Mouse (Mus musculus) lung, adult 2 months (tissue): ENCODE measurements around the gene Raver2. TPM values are rescaled to one million over a fixed set of nuclear protein-coding genes. Genes with fewer than 3 reads are reported as not detected.

ENCODE experiments used
- DNase-seq: peaks from one replicate; pipeline ENCODE4 v3.0.0; 2022
- H3K4me1 ChIP-seq: fragments of 200-500 bp; 2 replicates; pipeline ENCODE4 v1.6.1; 2011; ENCODE audit warnings: low read length; ENCODE audit not compliant: control insufficient read depth, insufficient read depth
- H3K4me3 ChIP-seq: fragments of 200-500 bp; replicated peaks from 2 replicates; pipeline ENCODE3; 2011; ENCODE audit warnings: low read depth, mild to moderate bottlenecking, control low read depth, low read length; ENCODE audit errors: extremely low read depth
- CTCF ChIP-seq: fragments of 200-500 bp; IDR thresholded peaks from 2 replicates; pipeline ENCODE4 v1.5.1; 2011; ENCODE audit warnings: mild to moderate bottlenecking, low read length, control low read depth; ENCODE audit not compliant: insufficient read depth
- POLR2A ChIP-seq: fragments of 200-500 bp; IDR thresholded peaks from 2 replicates; pipeline ENCODE4 v1.6.1; 2011; ENCODE audit warnings: low read depth, mild to moderate bottlenecking, control low read depth, low read length, borderline replicate concordance; ENCODE audit errors: extremely low read depth
- whole genome bisulfite sequencing: fragments of 180-500 bp; shearing (Covaris S2); methylation state at CpG from one replicate; pipeline ENCODE4 v1.1.7; 2018; 5-methylcytosine and 5-hydroxymethylcytosine counted together
- polyA plus RNA-seq: library from polyadenylated mRNA; depleted of rRNA; stranded (reverse); fragments of >200 nt; gene quantifications from 2 replicates; pipeline ENCODE4 v1.2.3, GENCODE M21; 2012

Gene Raver2
- polyA plus RNA-seq, 1 experiment: 19.8 TPM

DNA sequence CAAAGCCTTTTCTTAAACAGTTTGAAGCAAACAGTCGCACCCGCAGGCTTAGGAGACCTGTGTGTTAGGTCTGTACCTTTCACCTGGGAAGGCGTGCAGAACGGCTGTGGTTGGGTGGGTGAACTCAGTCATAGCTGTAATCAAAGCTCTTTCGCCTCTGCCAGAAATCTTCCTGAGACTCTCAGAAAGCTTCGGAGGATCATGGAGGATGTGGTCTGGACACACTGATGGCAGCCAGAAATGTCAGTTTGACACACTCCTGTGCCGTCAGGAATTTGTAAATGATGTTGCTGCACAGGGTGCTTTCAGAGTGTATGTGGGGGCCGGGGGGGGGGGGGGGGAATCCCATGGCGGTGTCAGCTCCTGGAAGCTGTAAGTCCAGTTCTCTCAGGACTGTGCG is 24.5 kb downstream of the Raver2 start:
- WGBS: 59% methylated on average over 10 of the region's 10 CpGs
- DNase-seq: no peak
- TF ChIP-seq CTCF (no peak), POLR2A (no peak)

GRCm38 (mm10) chr4:101107122-101107521 is 38.3 kb downstream of the Raver2 start:
- no peaks in the 10 kb centered on the region for H3K4me1 ChIP-seq
- no peak for DNase-seq
- no peak overlapping the region for H3K4me3 ChIP-seq
- TF ChIP-seq POLR2A (no peak), CTCF (no peak)
- 81% methylated on average over 12 of the region's 12 CpGs for WGBS

More for the DNA sequence above, 24.5 kb downstream of the Raver2 start:
- Histone ChIP-seq H3K4me1 (no peaks in the 10 kb centered on the region), H3K4me3 (no peak overlapping the region)

GRCm38 (mm10) chr4:101121002-101121401 is 52.2 kb downstream of the Raver2 start:
- DNase-seq: no peak
- no peak overlapping the region for H3K4me3 ChIP-seq
- WGBS: 53% methylated on average over 7 of the region's 7 CpGs
- TF ChIP-seq CTCF (no peak), POLR2A (no peak)
- H3K4me1 ChIP-seq: peaks cover 9% of the 10 kb centered on the region; the same call in 1 of the 2 replicates

GRCm38 (mm10) chr4:101135013-101135412 is 66.2 kb downstream of the Raver2 start:
- DNase-seq: no peak
- TF ChIP-seq POLR2A (no peak), CTCF (no peak)
- 83% methylated on average over 8 of the region's 8 CpGs for WGBS
- Histone ChIP-seq H3K4me1 (no peaks in the 10 kb centered on the region; the same call in 1 of the 2 replicates), H3K4me3 (no peak overlapping the region)

GRCm38 (mm10) chr4:101135909-101136308 is 67.1 kb downstream of the Raver2 start:
- TF ChIP-seq POLR2A (no peak), CTCF (no peak)
- 96% methylated on average over 14 of the region's 14 CpGs for WGBS
- H3K4me1 ChIP-seq: no peaks in the 10 kb centered on the region; the same call in 1 of the 2 replicates
- DNase-seq: no peak
- H3K4me3 ChIP-seq: no peak overlapping the region

DNA sequence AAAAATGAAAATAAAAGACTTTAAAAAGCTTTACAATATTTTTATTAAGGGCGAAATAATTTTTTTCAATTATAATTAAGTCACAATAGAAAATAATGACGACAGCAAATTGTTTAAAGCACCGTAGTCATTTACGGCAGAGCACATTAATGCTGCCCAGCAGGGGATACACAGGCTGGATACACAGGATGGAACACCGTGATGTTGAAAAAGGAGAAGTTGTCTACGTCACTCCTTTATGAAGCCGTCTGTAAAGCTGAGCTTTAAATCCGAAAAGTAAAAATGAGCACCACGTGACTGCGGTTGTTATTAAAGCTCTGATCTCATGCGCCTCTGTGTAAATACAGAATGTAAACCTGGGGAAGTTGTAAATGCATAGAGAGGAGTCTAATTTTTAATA is 69.2 kb downstream of the Raver2 start:
- TF ChIP-seq POLR2A (no peak), CTCF (no peak)
- no peak overlapping the region for H3K4me3 ChIP-seq
- no peak for DNase-seq
- no peaks in the 10 kb centered on the region; the same call in 1 of the 2 replicates for H3K4me1 ChIP-seq
- WGBS: 88% methylated on average over 11 of the region's 11 CpGs

GRCm38 (mm10) chr4:101141768-101142167 is 73.0 kb downstream of the Raver2 start:
- TF ChIP-seq POLR2A: no peak
- no peak for TF ChIP-seq CTCF
- Histone ChIP-seq H3K4me1 (peaks cover 2% of the 10 kb centered on the region; the same call in 1 of the 2 replicates), H3K4me3 (no peak overlapping the region)
- DNase-seq: no peak
- 70% methylated on average over 5 of the region's 5 CpGs for WGBS

DNA sequence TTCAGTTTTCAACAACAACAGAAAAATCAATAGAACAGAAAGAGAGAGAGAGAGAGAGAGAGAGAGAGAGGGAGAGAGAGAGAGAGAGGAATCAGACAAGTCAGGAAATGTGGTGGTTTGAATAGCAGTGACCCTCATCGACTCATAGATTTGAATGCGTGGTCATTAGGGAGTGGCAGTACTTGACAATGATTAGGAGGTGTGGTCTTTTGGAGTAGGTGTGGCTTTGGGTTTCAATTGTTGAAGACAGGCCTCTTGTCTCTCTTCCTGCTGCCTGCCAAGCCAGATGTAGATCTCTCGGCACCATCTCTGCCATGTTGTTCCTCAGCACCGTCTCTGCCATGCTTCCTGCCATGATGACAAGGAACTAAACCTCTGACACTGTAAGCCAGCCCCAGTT is 75.1 kb downstream of the Raver2 start:
- Histone ChIP-seq H3K4me1 (peaks cover 2% of the 10 kb centered on the region; the same call in 1 of the 2 replicates), H3K4me3 (no peak overlapping the region)
- WGBS: 39% methylated on average over 4 of the region's 4 CpGs
- TF ChIP-seq CTCF (no peak), POLR2A (no peak)
- DNase-seq: no peak

GRCm38 (mm10) chr4:101144361-101144760 is 75.6 kb downstream of the Raver2 start:
- TF ChIP-seq CTCF (no peak), POLR2A (no peak)
- peaks cover 2% of the 10 kb centered on the region; the same call in 1 of the 2 replicates for H3K4me1 ChIP-seq
- WGBS: 64% methylated on average over 4 of the region's 4 CpGs
- no peak overlapping the region for H3K4me3 ChIP-seq
- no peak for DNase-seq

GRCm38 (mm10) chr4:101144790-101145189 is 76.0 kb downstream of the Raver2 start:
- H3K4me1 ChIP-seq: peaks cover 2% of the 10 kb centered on the region; the same call in 1 of the 2 replicates
- WGBS: 81% methylated on average over 7 of the region's 7 CpGs
- no peak for DNase-seq
- no peak overlapping the region for H3K4me3 ChIP-seq
- no peak for TF ChIP-seq CTCF
- no peak for TF ChIP-seq POLR2A
